ENCODE assay signal across 8 mouse cellular contexts in the genomic region with DNA sequence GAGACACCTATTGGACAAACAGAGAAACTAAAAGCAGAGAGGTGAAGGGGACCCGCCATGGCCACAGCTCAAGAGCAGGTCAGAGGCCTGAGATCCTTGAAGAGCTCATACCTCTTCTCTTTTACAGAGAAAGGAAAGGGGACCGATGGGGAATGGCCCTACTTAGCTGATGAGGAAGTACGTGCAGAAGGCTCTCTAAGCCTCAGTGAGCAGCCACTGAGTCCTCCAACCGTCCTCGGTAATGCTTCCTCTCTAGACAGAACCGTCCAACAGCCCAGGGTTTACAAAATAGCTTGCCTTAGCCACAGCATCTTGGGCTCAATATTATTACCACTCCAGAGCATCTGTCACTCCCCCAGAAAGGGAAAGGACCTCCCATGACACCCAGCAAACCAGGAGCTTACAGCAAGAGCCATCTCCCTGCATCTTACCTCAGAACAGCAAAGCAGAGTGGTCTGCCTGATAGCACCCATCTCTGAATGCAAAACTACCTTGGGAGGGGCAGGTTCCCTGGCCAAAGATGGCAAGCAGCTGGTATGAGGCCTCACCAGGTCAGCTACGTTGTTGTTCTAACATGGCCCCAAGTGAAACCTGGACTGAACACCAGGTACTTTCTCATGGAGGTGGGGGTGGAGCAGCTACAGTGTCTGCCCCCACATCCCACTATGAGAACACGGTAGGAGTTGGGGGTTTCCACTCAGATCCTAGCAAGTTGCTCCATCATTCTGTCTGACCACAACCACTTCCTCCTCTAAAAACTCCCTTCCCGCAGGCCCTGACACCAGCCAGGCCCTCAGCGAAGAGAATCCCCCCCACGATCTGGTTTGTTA. TPM values are rescaled to one million over a fixed set of nuclear protein-coding genes. Genes with fewer than 3 reads are reported as not detected.
A peak's percentile ranks its signal among the peaks of the same experiment; 100 is the strongest.
DNase-seq lines count a peak whose midpoint lies in the region; ATAC-seq and TF ChIP-seq lines count a peak whose summit lies in the region.

No protein-coding gene starts in this region.

- no peak for TF ChIP-seq CTCF in layer of hippocampus, adult 2 months (conservative IDR thresholded peaks at IDR 0.05)
- no peak for TF ChIP-seq CTCF in bone marrow, adult 2 months (IDR thresholded peaks at IDR 0.05; ENCODE audit: control insufficient read depth, insufficient read depth, low read length)
- TF ChIP-seq CTCF in liver, postnatal 0 days (IDR thresholded peaks at IDR 0.05; ENCODE audit: low read depth): no peak
- no peak for TF ChIP-seq CTCF in stomach, postnatal 0 days (IDR thresholded peaks at IDR 0.05; ENCODE audit: low read depth)

- no peaks in the 10 kb centered on the region for H3K36me3 ChIP-seq in liver, postnatal 0 days (replicated peaks; ENCODE audit: insufficient read depth, low read length)
- no peaks in the 10 kb centered on the region for H3K36me3 ChIP-seq in stomach, postnatal 0 days (ENCODE audit: control insufficient read depth, insufficient read depth, low read length)
- H3K36me3 ChIP-seq in hindbrain, embryonic 16.5 days (ENCODE audit: control insufficient read depth, insufficient read depth, low read length): no peaks in the 10 kb centered on the region

- whole genome bisulfite sequencing in bone marrow, adult 2 months: 3% methylated on average over 11 of the region's 11 CpGs
- WGBS in liver, postnatal 0 days (ENCODE audit: insufficient replicate concordance): 26% methylated on average over 11 of the region's 11 CpGs
- WGBS in stomach, postnatal 0 days: 61% methylated on average over 11 of the region's 11 CpGs
- WGBS in hindbrain, embryonic 16.5 days: 81% methylated on average over 11 of the region's 11 CpGs

- TF ChIP-seq EP300 in liver, postnatal 0 days (IDR thresholded peaks at IDR 0.05; ENCODE audit: low read depth): no peak
- no peak for TF ChIP-seq EP300 in stomach, postnatal 0 days (optimal IDR thresholded peaks at IDR 0.05)

- H3K4me3 ChIP-seq in layer of hippocampus, adult 2 months: no peak overlapping the region
- H3K4me3 ChIP-seq in bone marrow, adult 2 months (replicated peaks; ENCODE audit: control insufficient read depth, low read depth, low read length): no peak overlapping the region
- H3K4me3 ChIP-seq in liver, postnatal 0 days (ENCODE audit: low read depth, low read length): no peak overlapping the region
- no peak overlapping the region for H3K4me3 ChIP-seq in stomach, postnatal 0 days (ENCODE audit: low read depth, low read length)
- H3K4me3 ChIP-seq in hindbrain, embryonic 16.5 days (ENCODE audit: low read length): no peak overlapping the region

- no peaks in the 10 kb centered on the region for H3K27me3 ChIP-seq in liver, postnatal 0 days (ENCODE audit: insufficient read depth, low read length)
- H3K27me3 ChIP-seq in stomach, postnatal 0 days (ENCODE audit: control insufficient read depth, insufficient read depth, low read length): no peaks in the 10 kb centered on the region
- H3K27me3 ChIP-seq in hindbrain, embryonic 16.5 days (replicated peaks; ENCODE audit: control insufficient read depth, insufficient read depth, low read length): no peaks in the 10 kb centered on the region; the same call in 1 of the 2 replicates

- peak overlapping the region; percentile 65 for H3K4me2 ChIP-seq in liver, postnatal 0 days (ENCODE audit: low read depth, low read length)
- no peak overlapping the region for H3K4me2 ChIP-seq in stomach, postnatal 0 days (replicated peaks; ENCODE audit: low read depth)
- no peak overlapping the region for H3K4me2 ChIP-seq in hindbrain, embryonic 16.5 days (ENCODE audit: low read length)

- H3K9me3 ChIP-seq in liver, postnatal 0 days (ENCODE audit: low read length): no peaks in the 10 kb centered on the region
- no peaks in the 10 kb centered on the region for H3K9me3 ChIP-seq in stomach, postnatal 0 days (ENCODE audit: control insufficient read depth, low read length)
- H3K9me3 ChIP-seq in hindbrain, embryonic 16.5 days (ENCODE audit: control insufficient read depth, low read length): no peaks in the 10 kb centered on the region

- no peak for DNase-seq in layer of hippocampus, adult 2 months (ENCODE audit: low spot score in 2 of 2)
- no peak for DNase-seq in layer of hippocampus, adult 18-20 months (ENCODE audit: low spot score in 2 of 2)
- peak; percentile 37 for DNase-seq in liver, postnatal 0 days
- DNase-seq in stomach, postnatal 0 days (ENCODE audit: low spot score): no peak
- DNase-seq in right cerebral cortex, adult 18-20 months: no peak
- no peak for DNase-seq in right cerebral cortex, postnatal 4 days

- H3K9ac ChIP-seq in liver, postnatal 0 days (replicated peaks): 0 out of 2 replicates have a peak overlapping the region, but pooled peaks have one; percentile 38
- no peak overlapping the region for H3K9ac ChIP-seq in stomach, postnatal 0 days (ENCODE audit: low read length)
- H3K9ac ChIP-seq in hindbrain, embryonic 16.5 days (ENCODE audit: low read depth, low read length): no peak overlapping the region

- no peak for TF ChIP-seq POLR2A in bone marrow, adult 2 months (IDR thresholded peaks at IDR 0.05; ENCODE audit: borderline replicate concordance, control insufficient read depth, low read depth, low read length)

- peaks cover 17% of the 10 kb centered on the region for H3K4me1 ChIP-seq in bone marrow, adult 2 months (ENCODE audit: control insufficient read depth, insufficient read depth, low read length)
- peaks cover 17% of the 10 kb centered on the region for H3K4me1 ChIP-seq in liver, postnatal 0 days (ENCODE audit: insufficient read depth)
- H3K4me1 ChIP-seq in stomach, postnatal 0 days (replicated peaks; ENCODE audit: control insufficient read depth, insufficient read depth): peaks cover 4% of the 10 kb centered on the region; the same call in 1 of the 2 replicates
- peaks cover 5% of the 10 kb centered on the region for H3K4me1 ChIP-seq in hindbrain, embryonic 16.5 days (ENCODE audit: control insufficient read depth, insufficient read depth, low read depth, low read length)

- H3K27ac ChIP-seq in layer of hippocampus, adult 2 months: 0 out of 2 replicates have a peak overlapping the region, but pooled peaks have one; percentile 36
- peak overlapping the region; percentile 95 for H3K27ac ChIP-seq in bone marrow, adult 2 months (ENCODE audit: control insufficient read depth, insufficient read depth, low read depth, low read length, poor library complexity)
- H3K27ac ChIP-seq in liver, postnatal 0 days (ENCODE audit: low read depth): peak overlapping the region; percentile 84
- H3K27ac ChIP-seq in stomach, postnatal 0 days (replicated peaks): peak overlapping the region; percentile 63; the same call in 1 of the 2 replicates
- no peak overlapping the region for H3K27ac ChIP-seq in hindbrain, embryonic 16.5 days (ENCODE audit: low read depth, low read length)

- peak; percentile 51 for ATAC-seq in liver, postnatal 0 days
- ATAC-seq in stomach, postnatal 0 days (ENCODE audit: low FRiP score, low TSS enrichment): no peak
- ATAC-seq in hindbrain, embryonic 16.5 days: no peak

RNA-seq across cellular contexts. Expression of a gene that starts 25.7 kb away (rescaled TPM):
- total RNA-seq in layer of hippocampus, adult 2 months (2021): 10 to 100 TPM; 41.0 to 42.4 TPM
- total RNA-seq in layer of hippocampus, adult 18-20 months (2021): 10 to 100 TPM; 43.5 to 46.4 TPM
- polyA plus RNA-seq in bone marrow, adult 2 months (2011; ENCODE audit: insufficient read depth, insufficient read length, low replicate concordance, missing spikeins): 23.9 and 47.7 TPM in 2 replicates
- polyA plus RNA-seq in liver, postnatal 0 days (2015; fragmentation: Nextera tagmentation; extraction: Ambion mirVana): 5.5 and 6.0 TPM in 2 replicates
- 7.0 and 7.6 TPM in 2 replicates for polyA plus RNA-seq in stomach, postnatal 0 days (2015; fragmentation: Nextera tagmentation; extraction: Ambion mirVana)
- 30.8 and 31.6 TPM in 2 replicates for polyA plus RNA-seq in hindbrain, embryonic 16.5 days (2015; fragmentation: Nextera tagmentation; extraction: Ambion mirVana)

RNA-seq across cellular contexts. Expression of a gene that starts 40.6 kb away (rescaled TPM):
- total RNA-seq in layer of hippocampus, adult 2 months (2021): 10 to 100 TPM; 26.1 to 29.1 TPM
- 10 to 100 TPM; 24.9 TPM for total RNA-seq in layer of hippocampus, adult 18-20 months (2021)
- 72.4 and 118 TPM in 2 replicates for polyA plus RNA-seq in bone marrow, adult 2 months (2011; ENCODE audit: insufficient read depth, insufficient read length, low replicate concordance, missing spikeins)
- 276 and 291 TPM in 2 replicates for polyA plus RNA-seq in liver, postnatal 0 days (2015; fragmentation: Nextera tagmentation; extraction: Ambion mirVana)
- polyA plus RNA-seq in stomach, postnatal 0 days (2015; fragmentation: Nextera tagmentation; extraction: Ambion mirVana): 137 and 138 TPM in 2 replicates
- polyA plus RNA-seq in hindbrain, embryonic 16.5 days (2015; fragmentation: Nextera tagmentation; extraction: Ambion mirVana): 86.5 and 88.6 TPM in 2 replicates
